Mouse (Mus musculus): ENCODE measurements around the gene Olfr1154. TPM values are rescaled to one million over a fixed set of nuclear protein-coding genes. Genes with fewer than 3 reads are reported as not detected.

Gene Olfr1154
- polyA plus RNA-seq (2014; fragmentation: Illumina TruSeq; extraction: RNeasy Lipid Tissue Mini Kit (QIAGEN cat#74804); ENCODE audit: low read depth, low replicate concordance): not detected

DNA sequence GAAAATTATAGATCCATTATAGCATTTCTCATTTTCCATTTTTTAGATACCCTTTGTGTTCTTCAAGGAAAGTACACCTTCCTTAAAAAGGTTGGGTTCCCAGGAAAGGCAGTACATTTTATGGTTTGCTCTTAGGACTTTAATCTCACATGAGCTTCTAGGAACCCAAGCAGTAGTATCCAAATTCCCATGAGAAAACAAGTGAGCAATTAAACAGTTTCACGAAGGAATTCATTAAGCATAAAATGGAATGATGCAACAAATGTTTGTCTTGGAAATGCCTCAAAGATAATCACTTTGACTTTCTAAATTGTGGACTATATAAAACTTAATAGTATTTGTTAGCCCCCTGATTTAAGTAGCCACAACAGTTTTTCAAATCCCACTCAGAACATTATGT is at the start of gene Olfr1154:
TSS of gene Olfr1154 (minus strand) at position 101 of the 400 bp plus-strand sequence.

DNA sequence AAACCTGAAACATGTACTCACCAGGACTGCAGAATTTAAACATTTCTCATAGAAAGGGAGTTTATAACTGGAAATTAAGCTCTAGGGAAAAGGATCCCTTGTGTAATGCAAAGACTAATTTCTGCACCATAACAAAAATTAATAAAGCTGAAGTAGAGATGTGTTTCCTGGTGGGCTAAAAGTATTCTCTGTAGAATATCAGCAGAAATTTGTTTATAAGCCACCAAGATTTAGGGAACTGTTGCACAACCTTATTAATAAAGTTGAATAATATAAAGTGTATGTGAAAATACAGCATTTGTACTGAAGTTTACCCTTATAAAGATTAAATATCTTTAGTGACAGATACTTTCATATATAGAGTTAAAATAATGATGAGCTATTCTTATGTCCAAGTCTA is 48.0 kb upstream of the Olfr1154 start, which contains the start of gene Olfr1156:
TSS of gene Olfr1156 (minus strand) at position 101 of the 400 bp plus-strand sequence.

DNA sequence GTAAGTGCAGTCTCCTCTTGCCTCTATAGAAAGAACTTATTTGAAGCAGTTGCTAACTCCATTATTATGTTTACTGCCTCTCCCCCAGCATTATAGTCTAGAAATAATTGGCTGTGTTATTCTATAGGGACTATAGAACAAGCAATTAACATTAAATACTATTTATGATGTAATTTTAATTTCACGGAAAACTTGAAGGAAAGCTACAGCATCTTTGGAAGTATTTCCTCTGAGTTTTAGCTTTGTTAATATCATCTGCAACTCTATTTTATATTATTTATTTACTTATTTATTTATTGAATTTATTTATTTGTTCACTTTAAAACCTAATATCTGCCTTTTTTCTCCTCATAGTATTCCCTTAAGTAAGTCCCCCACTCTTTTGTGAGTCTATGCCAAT is 40.1 kb upstream of the Olfr1154 start, which contains the start of gene Olfr1155:
TSS of gene Olfr1155 (minus strand) at position 101 of the 400 bp plus-strand sequence.

DNA sequence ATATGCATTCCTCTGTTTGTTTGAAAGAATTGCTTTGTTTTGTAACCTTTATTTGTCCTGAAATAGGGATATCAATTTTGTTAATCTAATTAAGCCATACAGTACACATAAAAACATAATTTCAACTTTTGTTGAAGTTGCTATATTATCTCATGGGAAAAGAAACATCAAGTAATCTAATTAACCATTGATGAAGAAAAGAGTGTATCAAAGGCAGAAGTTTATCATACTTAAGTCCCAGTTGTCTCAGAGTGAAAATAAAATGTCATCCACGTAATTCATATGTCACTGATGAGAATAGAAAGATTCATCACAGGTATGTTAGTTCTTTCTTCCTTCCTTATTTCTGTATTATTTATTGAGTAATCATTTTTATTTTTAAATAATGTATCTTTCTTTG is 10.3 kb downstream of the Olfr1154 start, which contains the start of gene Olfr1153:
TSS of gene Olfr1153 (plus strand) at position 301 of the 400 bp plus-strand sequence.

DNA sequence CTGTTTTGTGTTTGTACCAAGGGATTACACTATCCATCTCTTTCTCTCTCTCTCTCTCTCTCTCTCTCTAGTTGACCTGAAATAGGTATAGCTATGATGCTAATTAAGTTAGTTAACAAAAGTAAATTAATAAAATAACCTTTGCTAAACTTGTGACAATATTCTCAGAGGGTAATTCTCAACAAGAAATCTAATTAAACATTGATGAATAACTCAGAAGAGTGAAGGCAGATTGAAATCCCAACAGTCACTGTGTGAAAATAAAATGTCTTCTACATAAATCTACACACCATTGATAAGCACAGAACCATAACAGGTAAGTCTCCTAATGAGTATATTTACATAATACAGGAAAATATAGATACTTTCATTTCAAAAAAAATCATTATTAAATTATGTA is 38.8 kb downstream of the Olfr1154 start, which contains the start of gene Olfr1152:
TSS of gene Olfr1152 (plus strand) at position 301 of the 400 bp plus-strand sequence.

DNA sequence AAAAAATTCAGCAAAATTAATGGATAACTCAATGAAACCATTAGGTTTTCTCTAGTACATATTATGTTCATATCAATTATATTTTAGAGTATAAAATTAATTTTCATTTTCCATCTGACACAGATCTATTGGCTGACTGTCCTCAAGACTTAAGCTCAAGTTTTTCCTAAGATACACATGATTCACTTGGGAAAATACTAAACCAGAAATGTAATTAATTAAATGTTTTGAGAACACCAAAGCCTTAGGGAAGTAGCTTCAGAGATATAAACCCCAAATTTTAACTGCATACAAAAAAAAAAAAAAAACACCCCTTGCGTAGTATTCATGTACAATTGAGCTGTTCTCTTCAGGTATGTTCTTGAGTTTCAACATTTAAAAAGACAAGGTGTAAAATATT is 49.4 kb downstream of the Olfr1154 start, which contains the start of gene Olfr1151:
TSS of gene Olfr1151 (plus strand) at position 301 of the 400 bp plus-strand sequence.

Other genes with a start within 250 kb of the Olfr1154 start
- gene Olfr1134, start 246.7 kb downstream of the Olfr1154 start, polyA plus RNA-seq (2014; fragmentation: Illumina TruSeq; extraction: RNeasy Lipid Tissue Mini Kit (QIAGEN cat#74804); ENCODE audit: low read depth, low replicate concordance): not detected
- not detected for gene Olfr1135, start 231.5 kb downstream of the Olfr1154 start, polyA plus RNA-seq (2014; fragmentation: Illumina TruSeq; extraction: RNeasy Lipid Tissue Mini Kit (QIAGEN cat#74804); ENCODE audit: low read depth, low replicate concordance)
- gene Olfr1136, start 211.2 kb downstream of the Olfr1154 start, polyA plus RNA-seq (2014; fragmentation: Illumina TruSeq; extraction: RNeasy Lipid Tissue Mini Kit (QIAGEN cat#74804); ENCODE audit: low read depth, low replicate concordance): not detected
- gene Olfr1137, start 192.0 kb downstream of the Olfr1154 start, polyA plus RNA-seq (2014; fragmentation: Illumina TruSeq; extraction: RNeasy Lipid Tissue Mini Kit (QIAGEN cat#74804); ENCODE audit: low read depth, low replicate concordance): not detected
- not detected for gene Olfr1138, start 165.2 kb downstream of the Olfr1154 start, polyA plus RNA-seq (2014; fragmentation: Illumina TruSeq; extraction: RNeasy Lipid Tissue Mini Kit (QIAGEN cat#74804); ENCODE audit: low read depth, low replicate concordance)
- gene Olfr1140, start 161.4 kb downstream of the Olfr1154 start, polyA plus RNA-seq (2014; fragmentation: Illumina TruSeq; extraction: RNeasy Lipid Tissue Mini Kit (QIAGEN cat#74804); ENCODE audit: low read depth, low replicate concordance): not detected
- gene Olfr1141, start 151.2 kb downstream of the Olfr1154 start, polyA plus RNA-seq (2014; fragmentation: Illumina TruSeq; extraction: RNeasy Lipid Tissue Mini Kit (QIAGEN cat#74804); ENCODE audit: low read depth, low replicate concordance): not detected
- gene Olfr152, start 125.7 kb downstream of the Olfr1154 start, polyA plus RNA-seq (2014; fragmentation: Illumina TruSeq; extraction: RNeasy Lipid Tissue Mini Kit (QIAGEN cat#74804); ENCODE audit: low read depth, low replicate concordance): not detected
- gene Olfr1143, start 104.6 kb downstream of the Olfr1154 start, polyA plus RNA-seq (2014; fragmentation: Illumina TruSeq; extraction: RNeasy Lipid Tissue Mini Kit (QIAGEN cat#74804); ENCODE audit: low read depth, low replicate concordance): not detected
- not detected for gene Olfr1145, start 95.3 kb downstream of the Olfr1154 start, polyA plus RNA-seq (2014; fragmentation: Illumina TruSeq; extraction: RNeasy Lipid Tissue Mini Kit (QIAGEN cat#74804); ENCODE audit: low read depth, low replicate concordance)
- gene Olfr1148, start 74.6 kb downstream of the Olfr1154 start, polyA plus RNA-seq (2014; fragmentation: Illumina TruSeq; extraction: RNeasy Lipid Tissue Mini Kit (QIAGEN cat#74804); ENCODE audit: low read depth, low replicate concordance): not detected
- not detected for gene Olfr1150-ps1, start 61.2 kb downstream of the Olfr1154 start, polyA plus RNA-seq (2014; fragmentation: Illumina TruSeq; extraction: RNeasy Lipid Tissue Mini Kit (QIAGEN cat#74804); ENCODE audit: low read depth, low replicate concordance)
- not detected for gene Olfr1151, start 49.3 kb downstream of the Olfr1154 start, polyA plus RNA-seq (2014; fragmentation: Illumina TruSeq; extraction: RNeasy Lipid Tissue Mini Kit (QIAGEN cat#74804); ENCODE audit: low read depth, low replicate concordance)
- not detected for gene Olfr1152, start 38.7 kb downstream of the Olfr1154 start, polyA plus RNA-seq (2014; fragmentation: Illumina TruSeq; extraction: RNeasy Lipid Tissue Mini Kit (QIAGEN cat#74804); ENCODE audit: low read depth, low replicate concordance)
- not detected for gene Olfr1153, start 10.2 kb downstream of the Olfr1154 start, polyA plus RNA-seq (2014; fragmentation: Illumina TruSeq; extraction: RNeasy Lipid Tissue Mini Kit (QIAGEN cat#74804); ENCODE audit: low read depth, low replicate concordance)
- not detected for gene Olfr1155, start 40.0 kb upstream of the Olfr1154 start, polyA plus RNA-seq (2014; fragmentation: Illumina TruSeq; extraction: RNeasy Lipid Tissue Mini Kit (QIAGEN cat#74804); ENCODE audit: low read depth, low replicate concordance)
- not detected for gene Olfr1156, start 47.9 kb upstream of the Olfr1154 start, polyA plus RNA-seq (2014; fragmentation: Illumina TruSeq; extraction: RNeasy Lipid Tissue Mini Kit (QIAGEN cat#74804); ENCODE audit: low read depth, low replicate concordance)
- gene Olfr1157, start 63.1 kb upstream of the Olfr1154 start, polyA plus RNA-seq (2014; fragmentation: Illumina TruSeq; extraction: RNeasy Lipid Tissue Mini Kit (QIAGEN cat#74804); ENCODE audit: low read depth, low replicate concordance): not detected
- gene Olfr74, start 69.5 kb upstream of the Olfr1154 start, polyA plus RNA-seq (2014; fragmentation: Illumina TruSeq; extraction: RNeasy Lipid Tissue Mini Kit (QIAGEN cat#74804); ENCODE audit: low read depth, low replicate concordance): not detected
- gene Olfr1158, start 84.9 kb upstream of the Olfr1154 start, polyA plus RNA-seq (2014; fragmentation: Illumina TruSeq; extraction: RNeasy Lipid Tissue Mini Kit (QIAGEN cat#74804); ENCODE audit: low read depth, low replicate concordance): not detected
- not detected for gene Olfr1160, start 103.1 kb upstream of the Olfr1154 start, polyA plus RNA-seq (2014; fragmentation: Illumina TruSeq; extraction: RNeasy Lipid Tissue Mini Kit (QIAGEN cat#74804); ENCODE audit: low read depth, low replicate concordance)
- not detected for gene Olfr1161, start 117.6 kb upstream of the Olfr1154 start, polyA plus RNA-seq (2014; fragmentation: Illumina TruSeq; extraction: RNeasy Lipid Tissue Mini Kit (QIAGEN cat#74804); ENCODE audit: low read depth, low replicate concordance)
- not detected for gene Olfr73, start 132.5 kb upstream of the Olfr1154 start, polyA plus RNA-seq (2014; fragmentation: Illumina TruSeq; extraction: RNeasy Lipid Tissue Mini Kit (QIAGEN cat#74804); ENCODE audit: low read depth, low replicate concordance)
- gene Olfr1162, start 146.0 kb upstream of the Olfr1154 start, polyA plus RNA-seq (2014; fragmentation: Illumina TruSeq; extraction: RNeasy Lipid Tissue Mini Kit (QIAGEN cat#74804); ENCODE audit: low read depth, low replicate concordance): not detected
- not detected for gene Olfr1163, start 166.7 kb upstream of the Olfr1154 start, polyA plus RNA-seq (2014; fragmentation: Illumina TruSeq; extraction: RNeasy Lipid Tissue Mini Kit (QIAGEN cat#74804); ENCODE audit: low read depth, low replicate concordance)
- gene Olfr1164, start 188.8 kb upstream of the Olfr1154 start, polyA plus RNA-seq (2014; fragmentation: Illumina TruSeq; extraction: RNeasy Lipid Tissue Mini Kit (QIAGEN cat#74804); ENCODE audit: low read depth, low replicate concordance): not detected
- not detected for gene Olfr1166, start 223.1 kb upstream of the Olfr1154 start, polyA plus RNA-seq (2014; fragmentation: Illumina TruSeq; extraction: RNeasy Lipid Tissue Mini Kit (QIAGEN cat#74804); ENCODE audit: low read depth, low replicate concordance)